Mouse (Mus musculus): ENCODE measurements around the gene Rhox3a2.
"Not testable (repeated sequence)": the region's sequence is repeated elsewhere in the genome, so short reads cannot be mapped to it uniquely, and the experiment has no call there.

The Rhox3a2 gene

DNA sequence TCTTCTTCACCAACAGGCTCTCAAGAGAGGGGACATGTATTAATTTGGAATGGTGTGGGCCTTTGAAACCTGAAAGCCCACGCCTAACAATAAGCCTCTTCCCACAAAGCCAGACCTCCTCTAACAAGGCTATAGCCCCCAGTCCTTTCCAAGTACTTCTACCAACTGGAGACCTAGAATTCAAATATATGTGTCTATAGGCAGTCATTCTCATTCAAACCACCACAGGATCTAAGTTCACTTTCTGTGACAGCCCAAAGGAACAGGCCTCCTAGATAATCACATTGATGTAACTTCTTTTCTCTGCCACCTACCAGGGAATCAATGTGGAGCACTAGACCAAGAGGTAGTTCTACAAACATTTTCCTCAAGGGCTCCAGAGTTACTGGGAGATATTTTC, at the start of gene Rhox3a2:
Gene Rhox3a2, plus strand, starts transcription at position 301 of the 400 bp plus-strand sequence.
- not testable (repeated sequence) for DNase-seq

DNA sequence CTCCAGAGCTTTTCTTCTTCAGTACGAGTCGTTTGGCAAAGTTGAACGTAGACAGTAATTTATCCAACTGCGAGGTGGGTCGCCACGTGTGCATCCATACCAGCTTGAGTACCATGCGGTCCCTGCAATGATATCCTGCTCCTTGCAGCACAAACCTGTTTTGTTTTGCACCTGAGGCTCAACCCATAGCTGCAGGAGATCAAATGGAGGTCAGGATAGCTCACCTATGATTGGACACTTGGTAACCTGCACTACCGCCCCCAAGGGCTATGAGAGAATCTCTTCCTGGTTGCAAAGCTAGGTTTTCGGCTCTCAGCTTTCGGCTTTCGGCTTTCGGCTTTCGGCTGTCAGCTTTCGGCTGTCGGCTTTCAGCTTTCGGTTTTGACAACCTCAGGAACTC, 10.7 kb downstream of the Rhox3a2 start, which contains the start of gene Rhox4a2:
Gene Rhox4a2, plus strand, starts transcription at position 301 of the 400 bp plus-strand sequence.
- not testable (repeated sequence) for DNase-seq

DNA sequence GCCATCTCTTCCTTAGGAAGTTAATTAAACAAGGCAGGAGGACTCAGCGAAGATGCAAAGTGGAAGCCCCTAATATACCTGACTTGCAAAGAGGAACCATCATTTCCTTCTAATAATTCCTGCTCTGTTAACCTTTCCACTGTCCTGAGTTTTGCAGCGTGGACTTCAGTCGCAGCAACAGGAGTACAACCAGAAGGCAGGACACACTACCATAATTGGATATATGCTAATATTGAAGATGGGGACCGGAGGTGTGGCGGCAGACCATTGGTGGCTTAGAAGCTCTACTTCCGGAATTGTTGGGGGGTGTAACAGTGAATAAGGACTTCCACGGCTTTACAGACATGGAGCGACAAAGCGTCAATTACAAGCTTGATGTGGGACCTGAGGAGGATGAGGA, 31.9 kb downstream of the Rhox3a2 start, which contains the start of gene Rhox2b:
Gene Rhox2b, plus strand, starts transcription at position 301 of the 400 bp plus-strand sequence.
- DNase-seq = not testable (repeated sequence)

DNA sequence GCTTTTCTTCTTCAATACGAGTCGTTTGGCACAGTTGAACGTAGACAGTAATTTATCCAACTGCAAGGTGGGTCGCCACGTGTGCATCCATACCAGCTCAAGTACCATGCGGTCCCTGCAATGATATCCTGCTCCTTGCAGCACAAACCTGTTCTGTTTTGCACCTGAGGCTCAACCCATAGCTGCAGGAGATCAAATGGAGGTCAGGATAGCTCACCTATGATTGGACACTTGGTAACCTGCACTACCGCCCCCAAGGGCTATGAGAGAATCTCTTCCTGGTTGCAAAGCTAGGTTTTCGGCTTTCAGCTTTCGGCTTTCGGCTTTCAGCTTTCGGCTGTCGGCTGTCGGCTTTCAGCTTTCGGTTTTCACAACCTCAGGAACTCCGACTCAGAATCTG, 52.4 kb downstream of the Rhox3a2 start, which contains the start of gene Rhox4b:
Gene Rhox4b, plus strand, starts transcription at position 301 of the 400 bp plus-strand sequence.
- DNase-seq = not testable (repeated sequence)
